Mouse (Mus musculus) heart, embryonic 11.5 days (tissue): ENCODE data around the gene Fam183b. TPM values are rescaled to one million over a fixed set of nuclear protein-coding genes. Genes with fewer than 3 reads are reported as not detected.
"Not testable (repeated sequence)": the region's sequence is repeated elsewhere in the genome, so short reads cannot be mapped to it uniquely, and the experiment has no call there.

ENCODE experiments used
- ATAC-seq: fragments of 200-750 bp; cut with Nextera tagmentation; replicated peaks from 2 replicates; pipeline ENCODE4 v1.8.0; 2017; ENCODE audit warnings: moderate library complexity; ENCODE audit not compliant: insufficient number of reproducible peaks, low FRiP score, low TSS enrichment
- H3K27ac ChIP-seq: fragments of 300-500 bp; sonication (generic); 2 replicates; pipeline ENCODE4 v1.5.1; 2014; ENCODE audit warnings: mild to moderate bottlenecking, low read depth, low read length
- H3K27me3 ChIP-seq: fragments of 300-500 bp; sonication (generic); 2 replicates; pipeline ENCODE4 v1.6.1; 2014; ENCODE audit warnings: mild to moderate bottlenecking, low read length, mixed read lengths; ENCODE audit not compliant: control insufficient read depth, insufficient read depth
- H3K36me3 ChIP-seq: fragments of 300-500 bp; sonication (generic); 2 replicates; pipeline ENCODE4 v1.6.1; 2014; ENCODE audit warnings: mild to moderate bottlenecking, low read length, moderate library complexity, mixed read lengths; ENCODE audit not compliant: control insufficient read depth, insufficient read depth
- H3K4me1 ChIP-seq: fragments of 300-500 bp; sonication (generic); 2 replicates; pipeline ENCODE4 v1.6.1; 2014; ENCODE audit warnings: low read length; ENCODE audit not compliant: control insufficient read depth, insufficient read depth
- H3K4me2 ChIP-seq: fragments of 300-500 bp; sonication (generic); 2 replicates; pipeline ENCODE4 v1.6.1; 2014; ENCODE audit warnings: mild to moderate bottlenecking, moderate library complexity
- H3K4me3 ChIP-seq: fragments of 300-500 bp; sonication (generic); 2 replicates; pipeline ENCODE4 v1.5.1; 2014; ENCODE audit warnings: low read depth, low read length
- H3K9ac ChIP-seq: fragments of 300-500 bp; sonication (generic); 2 replicates; pipeline ENCODE4 v1.6.1; 2014; ENCODE audit warnings: mild to moderate bottlenecking, low read depth, low read length, moderate library complexity
- H3K9me3 ChIP-seq: fragments of 300-500 bp; sonication (generic); replicated peaks from 2 replicates; pipeline ENCODE4 v1.6.1; 2016; ENCODE audit warnings: low read length; ENCODE audit not compliant: control insufficient read depth
- WGBS: fragments of 180-500 bp; shearing (Covaris S2); extraction: QIAGEN DNeasy Blood & Tissue Kit; methylation state at CpG from one replicate; pipeline ENCODE4 v1.1.7; 2014; ENCODE audit not compliant: insufficient replicate concordance; 5-methylcytosine and 5-hydroxymethylcytosine counted together
- polyA plus RNA-seq: library from polyadenylated mRNA; unstranded; fragments of >200 nt; fragmentation: Nextera tagmentation; extraction: Ambion mirVana; gene quantifications from 2 replicates; pipeline ENCODE4 v1.2.1, GENCODE M21; 2014

Gene Fam183b
- polyA plus RNA-seq, 1 experiment from 2014 or later, result 0.52 TPM

DNA sequence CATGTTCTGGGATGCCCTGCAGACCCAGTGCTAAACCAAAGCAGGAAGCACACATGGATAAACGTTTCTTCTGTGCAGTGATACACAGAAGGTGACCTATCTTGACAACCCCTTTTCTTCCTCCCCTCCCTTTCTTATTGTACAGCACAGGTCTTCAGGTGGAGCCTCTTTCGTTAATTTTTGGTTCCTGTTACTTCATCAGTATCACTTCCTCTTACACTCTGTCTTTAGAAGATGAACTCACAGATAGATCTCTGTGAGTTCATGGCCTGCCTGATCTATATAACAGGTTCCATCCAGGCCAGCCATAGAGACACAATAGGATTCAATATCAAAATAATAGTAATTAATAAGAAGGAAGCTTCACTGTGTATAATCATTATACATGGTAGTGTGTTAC, 11.7 kb downstream of the Fam183b start:
- 44% methylated on average over 2 of the region's 2 CpGs for WGBS

DNA sequence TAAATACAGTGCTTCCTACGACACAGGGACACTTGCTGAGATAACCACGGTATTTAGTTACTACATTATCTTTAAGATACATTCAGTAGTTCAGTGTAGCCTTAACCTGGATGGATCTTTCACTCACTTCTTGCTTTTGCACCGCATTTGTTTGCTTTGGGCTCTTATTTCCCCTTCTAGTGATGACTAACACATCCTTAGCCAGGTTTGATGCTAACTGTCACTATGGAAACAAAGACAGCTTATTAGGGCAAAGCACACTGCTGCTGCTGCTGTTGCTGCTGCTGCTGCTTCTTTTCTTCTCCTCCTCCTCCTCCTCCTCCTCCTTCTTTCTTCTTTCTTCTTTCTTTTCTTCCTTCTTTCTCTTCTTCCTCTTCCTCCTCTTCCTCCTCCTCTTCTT, 12.2 kb downstream of the Fam183b start:
- Histone ChIP-seq H3K4me1 (no peaks in the 10 kb centered on the region), H3K36me3 (no peaks in the 10 kb centered on the region), H3K4me2 (no peak overlapping the region), H3K27me3 (no peaks in the 10 kb centered on the region), H3K9ac (no peak overlapping the region), H3K4me3 (no peak overlapping the region), H3K9me3 (no peaks in the 10 kb centered on the region), H3K27ac (no peak overlapping the region)
- 27% methylated on average over 3 of the region's 3 CpGs for WGBS
- no peak for ATAC-seq

More for the DNA sequence above, 11.7 kb downstream of the Fam183b start:
- Histone ChIP-seq H3K4me3 (no peak overlapping the region), H3K9me3 (no peaks in the 10 kb centered on the region), H3K4me1 (no peaks in the 10 kb centered on the region), H3K4me2 (no peak overlapping the region), H3K27me3 (no peaks in the 10 kb centered on the region), H3K36me3 (no peaks in the 10 kb centered on the region), H3K9ac (no peak overlapping the region), H3K27ac (no peak overlapping the region)
- no peak for ATAC-seq

DNA sequence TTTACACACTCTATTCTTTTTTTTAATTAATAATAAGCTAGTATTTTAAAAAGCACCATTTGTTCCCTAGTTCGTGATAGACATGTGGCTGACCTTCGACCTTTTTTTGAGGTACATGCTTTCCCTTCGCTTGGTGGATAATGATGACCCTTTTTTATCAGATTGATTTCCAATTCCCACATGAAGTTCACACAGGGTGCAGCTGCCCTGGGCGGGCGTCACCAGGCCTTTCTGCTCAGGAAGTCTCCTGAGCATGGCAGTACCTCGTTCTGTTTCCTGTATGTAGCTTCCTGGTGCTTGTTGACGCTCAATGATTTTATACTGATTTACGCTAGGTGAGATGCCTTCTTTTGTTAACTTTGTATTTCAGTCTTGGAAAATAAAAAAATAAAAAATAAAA, 13.4 kb downstream of the Fam183b start:
- Histone ChIP-seq H3K36me3 (no peaks in the 10 kb centered on the region), H3K9me3 (no peaks in the 10 kb centered on the region), H3K4me2 (no peak overlapping the region), H3K27ac (no peak overlapping the region), H3K27me3 (no peaks in the 10 kb centered on the region), H3K4me3 (no peak overlapping the region), H3K9ac (no peak overlapping the region), H3K4me1 (no peaks in the 10 kb centered on the region)
- 76% methylated on average over 8 of the region's 8 CpGs for WGBS
- ATAC-seq, result no peak

DNA sequence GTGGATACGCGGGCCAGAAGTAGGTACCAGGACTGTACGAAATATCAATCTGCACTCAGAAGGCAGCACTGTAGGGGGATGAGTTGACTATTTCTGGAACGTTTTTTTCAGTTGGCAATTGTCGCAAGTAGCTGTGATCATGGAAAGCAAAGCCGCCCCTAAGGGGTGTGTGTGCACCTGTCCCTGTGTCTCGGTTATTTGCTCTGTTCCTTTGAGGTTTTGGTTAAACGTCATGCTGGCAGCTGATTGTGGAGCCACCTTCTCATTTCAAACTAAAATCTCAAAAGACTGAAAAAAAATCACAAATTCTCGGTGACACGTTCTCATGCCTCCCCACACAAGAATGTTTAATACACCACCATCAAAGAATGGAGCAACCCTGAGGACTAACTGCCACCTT, 14.1 kb downstream of the Fam183b start:
- H3K36me3 ChIP-seq, result no peaks in the 10 kb centered on the region
- H3K4me1 ChIP-seq, result peaks cover 3% of the 10 kb centered on the region; the same call in 1 of the 2 replicates
- H3K9me3 ChIP-seq, result no peaks in the 10 kb centered on the region
- no peak overlapping the region for H3K4me2 ChIP-seq
- no peak overlapping the region for H3K27ac ChIP-seq
- H3K27me3 ChIP-seq, result no peaks in the 10 kb centered on the region
- no peak overlapping the region for H3K9ac ChIP-seq
- no peak for ATAC-seq
- 83% methylated on average over 10 of the region's 10 CpGs for WGBS
- H3K4me3 ChIP-seq, result no peak overlapping the region

DNA sequence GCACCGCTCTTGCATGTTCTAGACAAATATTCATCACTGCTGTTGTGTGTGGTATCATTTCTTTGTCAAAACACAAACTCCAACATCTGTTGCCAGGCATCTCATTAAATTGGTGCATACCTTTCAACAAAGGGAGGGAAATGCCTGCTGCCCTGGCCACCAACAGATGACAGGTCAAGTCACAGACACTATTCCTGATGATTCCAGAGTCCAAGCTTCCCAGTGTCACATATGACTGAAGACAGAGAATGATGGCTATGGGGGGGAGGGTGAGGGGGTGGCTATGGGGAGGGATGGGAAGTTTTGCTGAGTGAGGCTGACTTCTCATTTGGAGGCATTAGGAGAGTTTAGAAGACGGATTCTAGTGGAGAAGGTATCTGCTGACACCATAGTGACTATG, 17.6 kb downstream of the Fam183b start:
- no peaks in the 10 kb centered on the region for H3K27me3 ChIP-seq
- H3K9me3 ChIP-seq, result no peaks in the 10 kb centered on the region
- H3K4me3 ChIP-seq, result no peak overlapping the region
- ATAC-seq, result no peak
- 73% methylated on average over 2 of the region's 2 CpGs for WGBS
- H3K4me1 ChIP-seq, result peaks cover 3% of the 10 kb centered on the region; the same call in 1 of the 2 replicates
- no peaks in the 10 kb centered on the region for H3K36me3 ChIP-seq
- no peak overlapping the region for H3K27ac ChIP-seq
- no peak overlapping the region for H3K9ac ChIP-seq
- H3K4me2 ChIP-seq, result no peak overlapping the region

DNA sequence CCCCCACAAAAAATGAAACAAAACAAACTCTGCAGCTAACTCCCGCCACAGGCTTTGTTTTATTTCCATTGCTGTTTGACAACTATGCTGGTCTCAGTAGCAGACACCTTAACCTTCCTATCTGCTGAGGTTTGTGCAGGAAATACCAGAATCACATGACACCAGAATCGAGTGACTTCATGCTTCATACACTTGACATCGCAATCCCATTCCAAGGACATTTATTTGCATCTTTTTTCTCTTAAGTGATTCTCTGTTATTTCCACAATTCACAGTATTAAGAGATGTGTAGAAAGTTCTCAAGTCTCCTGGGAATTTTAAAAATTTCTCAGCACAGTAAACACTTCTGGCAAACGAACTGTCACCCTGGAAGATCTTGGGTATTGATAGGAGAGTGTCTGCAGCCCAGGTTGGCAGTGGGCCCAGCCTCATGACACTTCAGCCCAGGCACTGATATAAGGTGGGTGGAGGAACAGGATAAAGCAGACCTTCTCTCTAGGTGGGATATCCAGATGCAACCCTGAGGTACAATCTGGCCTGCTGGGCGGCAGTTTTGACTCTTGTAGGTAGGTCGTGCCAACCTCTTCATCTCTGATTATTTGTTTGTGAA, 19.2 kb downstream of the Fam183b start, which contains the start of gene Olfr314:
TSS of gene Olfr314 (plus strand) at position 473 of the 610 bp plus-strand sequence.
- Histone ChIP-seq H3K36me3 (no peaks in the 10 kb centered on the region), H3K4me3 (no peak within 1 kb of the TSS), H3K4me2 (no peak within 1 kb of the TSS), H3K9me3 (no peaks in the 10 kb centered on the region), H3K27me3 (no peaks in the 10 kb centered on the region), H3K27ac (no peak within 1 kb of the TSS), H3K9ac (no peak within 1 kb of the TSS), H3K4me1 (peaks cover 3% of the 10 kb centered on the region; the same call in 1 of the 2 replicates)
- 67% methylated on average over 6 of the region's 6 CpGs for WGBS
- no peak for ATAC-seq

DNA sequence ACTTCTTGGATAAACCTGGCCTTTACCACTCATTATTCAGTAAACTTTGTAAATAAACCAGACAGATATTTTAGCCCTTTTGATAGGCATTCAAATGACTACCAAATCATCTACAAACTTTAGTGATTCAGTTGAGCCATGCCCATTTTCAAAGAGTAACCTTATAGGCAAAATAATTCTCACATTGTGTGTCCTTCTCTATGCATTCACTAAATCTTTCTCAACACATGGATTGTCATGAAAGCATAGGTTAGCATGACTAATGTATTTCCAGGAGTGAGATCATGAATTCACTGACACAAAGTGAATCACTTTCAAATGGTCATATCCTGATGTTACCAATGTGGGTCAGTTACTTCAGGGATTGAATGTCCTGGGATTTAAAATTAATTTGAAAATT, 28.9 kb downstream of the Fam183b start, which contains the start of gene Olfr315:
TSS of gene Olfr315 (plus strand) at position 301 of the 400 bp plus-strand sequence.
- Histone ChIP-seq H3K4me3 (no peak within 1 kb of the TSS), H3K9me3 (no peaks in the 10 kb centered on the region), H3K4me2 (no peak within 1 kb of the TSS), H3K27me3 (no peaks in the 10 kb centered on the region), H3K36me3 (no peaks in the 10 kb centered on the region), H3K27ac (no peak within 1 kb of the TSS), H3K9ac (no peak within 1 kb of the TSS), H3K4me1 (no peaks in the 10 kb centered on the region)
- ATAC-seq, result no peak

DNA sequence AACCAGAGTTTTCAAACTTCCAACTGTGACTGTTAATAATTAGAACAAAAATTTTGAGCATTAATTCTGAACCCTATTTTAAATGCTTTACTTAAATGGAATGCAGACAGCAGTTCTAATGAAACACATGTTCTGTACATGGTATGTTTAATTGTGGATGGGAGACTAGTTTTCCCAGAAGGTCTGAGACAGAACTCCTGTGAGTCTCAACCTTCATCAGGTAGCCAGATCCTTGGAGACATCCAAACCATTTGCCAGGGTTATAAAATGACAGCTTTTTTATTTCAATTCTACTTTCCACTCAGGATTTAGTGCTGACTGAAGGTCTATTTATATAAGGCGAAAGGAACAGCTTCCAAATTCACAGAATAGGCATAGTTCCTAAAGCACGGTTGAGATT, 49.3 kb downstream of the Fam183b start, which contains the start of gene Olfr316:
TSS of gene Olfr316 (plus strand) at position 301 of the 400 bp plus-strand sequence.
- Histone ChIP-seq H3K4me3 (no peak within 1 kb of the TSS), H3K9me3 (no peaks in the 10 kb centered on the region), H3K4me2 (no peak within 1 kb of the TSS), H3K27me3 (no peaks in the 10 kb centered on the region), H3K9ac (no peak within 1 kb of the TSS), H3K27ac (no peak within 1 kb of the TSS), H3K36me3 (no peaks in the 10 kb centered on the region), H3K4me1 (no peaks in the 10 kb centered on the region)
- ATAC-seq, result no peak
- 82% methylated on average over 2 of the region's 2 CpGs for WGBS

DNA sequence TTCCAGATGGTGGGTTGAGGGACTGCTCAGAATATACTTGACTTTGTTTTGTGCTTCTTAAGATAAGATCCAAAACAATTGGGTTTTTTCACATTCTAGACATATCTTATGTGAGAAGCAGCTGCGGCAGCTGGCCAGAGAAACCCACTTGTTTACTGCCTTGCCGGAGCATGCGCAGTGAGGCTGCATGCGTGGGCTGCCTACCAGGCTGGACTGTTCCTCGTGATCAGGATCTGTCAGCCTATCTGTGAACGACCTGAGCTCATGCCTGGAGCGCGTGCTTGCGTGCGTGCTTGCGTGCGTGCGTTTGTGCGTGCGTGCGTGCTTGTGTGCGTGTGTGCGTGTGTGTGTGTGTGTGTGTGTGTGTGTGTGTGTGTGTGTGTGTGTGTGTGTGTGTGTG, 50.7 kb downstream of the Fam183b start:
- not testable (repeated sequence) for ATAC-seq, H3K27me3 ChIP-seq, H3K4me3 ChIP-seq, H3K4me2 ChIP-seq, H3K9me3 ChIP-seq, H3K27ac ChIP-seq, H3K36me3 ChIP-seq, H3K4me1 ChIP-seq, H3K9ac ChIP-seq
- WGBS, result 80% methylated on average over 18 of the region's 18 CpGs
